Mouse (Mus musculus) gastrocnemius, postnatal 14 days (tissue): Measurements from ENCODE around the gene Krt81. TPM values are rescaled to one million over a fixed set of nuclear protein-coding genes. Genes with fewer than 3 reads are reported as not detected.

Experiments used
- DNase-seq: peaks from one replicate; pipeline ENCODE4 v3.0.0; 2021; ENCODE audit warnings: mixed read lengths
- intact Hi-C: fragments of 180-260 bp; cut with DNase I; formaldehyde crosslinking; loops from one replicate; pipeline ENCODE4 v1.15.1; 2025; ENCODE audit warnings: low total_unique reads
- total RNA-seq, 2 experiments: library from RNA; stranded (reverse); gene quantifications; 2 replicates each; pipeline ENCODE4 v1.2.3; 2021

The Krt81 gene
- total RNA-seq, 2 experiments from 2014 or later, result not detected

DNA sequence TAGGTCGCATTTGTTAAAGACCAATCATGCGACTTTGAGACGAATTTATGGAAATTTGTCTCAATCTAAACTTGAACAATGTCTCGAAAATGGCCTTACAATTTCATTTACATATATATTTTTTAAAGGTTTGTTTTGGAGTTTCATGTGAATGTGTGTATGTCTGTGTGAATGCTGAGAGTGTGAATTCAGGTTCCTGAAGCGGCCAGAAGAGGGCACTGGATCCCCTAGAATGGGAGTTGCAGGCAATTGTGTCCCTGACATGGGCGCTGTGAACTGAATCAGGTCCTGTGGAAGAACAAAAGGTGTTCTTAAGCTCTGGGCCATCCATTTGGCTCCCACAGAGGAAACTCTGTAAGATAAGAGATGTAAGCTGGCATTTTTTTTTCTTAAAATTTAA, 7.7 kb downstream of the Krt81 start:
- intact Hi-C loops, result no loop called here

GRCm38 (mm10) chr15:101455292-101455691, 8.3 kb downstream of the Krt81 start:
- intact Hi-C loops, result no loop called here
- DNase-seq, result no peak

More for the DNA sequence above, 7.7 kb downstream of the Krt81 start:
- DNase-seq, result no peak

- DNase-seq, result no peak
- intact Hi-C loops, result loop anchor here (5.0 kb wide), 1 partner anchor 112 kb away; no protein-coding TSS in a partner anchor
These were observed 8.8 kb downstream of the Krt81 start for GRCm38 (mm10) chr15:101454774-101455173.

DNA sequence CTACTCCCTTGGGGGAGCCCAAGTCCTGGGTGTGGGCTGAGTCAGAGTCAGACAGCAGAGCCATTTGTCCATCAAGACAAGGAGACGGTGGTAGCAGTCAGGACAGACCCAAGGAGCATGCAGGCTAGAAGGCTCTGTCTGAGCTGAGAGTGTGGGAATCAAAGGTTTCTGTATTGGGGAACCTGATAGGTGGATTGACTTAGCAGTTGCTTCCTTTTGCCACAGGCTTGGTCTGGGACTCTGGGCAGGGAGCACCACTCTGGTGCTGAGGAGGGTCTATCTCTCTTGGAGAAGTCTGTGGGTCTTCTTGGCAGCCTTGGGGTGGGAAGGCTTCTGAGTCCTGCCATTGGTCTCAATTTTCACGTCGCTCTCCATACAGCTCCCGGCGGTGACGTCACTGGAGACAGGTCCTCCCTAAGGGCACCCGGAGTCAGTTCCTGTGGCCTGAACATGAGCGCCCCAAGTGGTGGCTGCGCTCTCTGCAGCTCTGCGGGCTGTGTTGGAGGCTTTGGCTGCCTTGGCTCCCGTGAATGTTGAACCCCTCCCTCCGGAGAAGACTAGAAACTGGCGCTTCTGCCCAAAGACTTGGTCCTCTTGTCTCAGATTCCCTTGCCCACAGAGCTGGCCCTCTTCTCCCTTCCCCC, 10.3 kb downstream of the Krt81 start:
- intact Hi-C loops, result loop anchor here (5.0 kb wide), 1 partner anchor 111 kb away; no protein-coding TSS in a partner anchor
- DNase-seq, result peak; percentile 83

DNA sequence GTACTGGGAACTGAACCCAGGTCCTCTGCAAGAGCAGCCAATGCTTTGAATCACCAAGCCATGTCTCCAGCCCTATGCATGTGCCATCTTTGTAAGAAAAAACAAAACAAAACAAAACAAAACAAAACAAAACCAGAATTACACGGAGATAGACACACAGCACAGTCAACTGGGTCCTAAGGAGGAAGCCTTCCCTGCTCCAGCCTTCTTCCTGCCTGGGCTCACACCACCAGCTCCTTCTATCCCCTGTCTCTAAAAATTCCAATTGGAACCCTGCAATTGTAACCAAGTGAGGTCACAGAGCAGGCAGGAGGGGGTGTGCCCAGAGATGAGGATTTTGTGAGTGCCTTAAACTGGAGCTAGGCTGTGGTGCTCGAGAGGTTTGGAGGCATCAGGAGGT, 16.1 kb downstream of the Krt81 start, which contains the start of gene Krt88:
Gene Krt88 (plus strand): TSS at position 301 of the 400 bp plus-strand sequence.
- DNase-seq, result no peak
- intact Hi-C loops, result no loop called here

GRCm38 (mm10) chr15:101446572-101446971, 17.0 kb downstream of the Krt81 start:
- DNase-seq, result peak; percentile 56
- intact Hi-C loops, result no loop called here

DNA sequence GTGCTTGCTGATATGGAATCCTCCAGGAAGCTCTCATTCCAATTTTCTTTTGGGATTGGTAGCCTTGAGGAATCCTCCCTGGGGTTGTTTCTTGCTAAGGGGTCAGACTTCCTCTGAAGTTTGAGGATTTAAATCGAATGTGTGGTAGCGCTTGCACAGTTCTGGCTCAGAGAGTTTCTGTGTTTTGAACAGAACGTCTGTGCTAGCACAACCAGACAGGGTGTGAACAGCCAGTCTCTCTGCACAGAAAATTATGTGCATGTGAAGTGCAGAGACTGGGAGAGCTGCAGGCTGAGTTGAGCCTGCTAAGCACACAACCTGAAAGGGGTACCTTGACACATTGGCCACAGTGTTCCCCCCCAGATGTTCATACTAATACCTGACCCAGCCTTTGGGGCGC, 22.7 kb downstream of the Krt81 start:
- intact Hi-C loops, result no loop called here
- no peak for DNase-seq

GRCm38 (mm10) chr15:101438555-101438954, 25.0 kb downstream of the Krt81 start, which contains the start of gene Krt87:
TSS of gene Krt87 (minus strand) at chr15:101438804.
- DNase-seq, result no peak
- intact Hi-C loops, result no loop called here

DNA sequence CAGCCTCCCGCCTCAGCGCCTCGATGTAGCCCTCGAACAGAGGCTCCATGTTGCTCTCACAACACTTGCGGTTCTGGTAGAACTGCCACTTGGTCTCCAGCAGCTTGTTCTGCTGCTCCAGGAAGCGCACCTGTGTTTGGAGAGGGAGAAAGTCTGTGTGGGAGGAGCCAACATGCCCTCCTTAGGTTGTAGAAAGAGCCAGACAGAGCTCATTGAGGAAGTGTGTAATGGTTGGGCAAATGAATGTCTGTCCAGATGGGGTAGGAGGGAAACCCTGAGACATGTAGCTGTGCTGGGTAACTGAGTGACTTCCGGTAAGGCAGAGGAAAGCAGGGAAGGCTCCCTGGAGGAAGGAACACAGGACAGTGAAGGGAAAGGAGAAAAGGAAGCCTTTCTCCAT, 26.9 kb downstream of the Krt81 start:
- intact Hi-C loops, result no loop called here
- no peak for DNase-seq

- intact Hi-C loops, result no loop called here
- DNase-seq, result no peak
These were observed 38.6 kb downstream of the Krt81 start for GRCm38 (mm10) chr15:101424914-101425313.

DNA sequence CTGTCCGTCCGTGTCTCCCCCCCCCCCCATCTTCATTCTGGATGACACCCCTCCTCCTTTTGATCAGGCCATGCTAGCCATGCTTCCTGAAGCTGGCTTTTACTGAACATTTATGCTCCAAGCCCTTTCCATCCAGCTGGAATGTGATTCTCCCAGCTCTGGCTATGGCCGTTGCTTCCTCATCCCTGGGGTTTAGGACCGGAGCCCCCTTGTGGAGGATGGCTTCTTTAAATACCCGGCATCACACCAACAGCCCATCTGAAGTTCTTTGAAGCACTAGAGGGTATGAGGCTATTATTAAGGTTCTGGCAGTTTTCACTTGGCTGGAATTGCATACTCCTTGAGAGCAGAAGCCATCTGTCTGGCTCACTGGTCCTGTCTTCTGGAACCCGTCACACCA, 42.6 kb downstream of the Krt81 start:
- intact Hi-C loops, result no loop called here
- no peak for DNase-seq

- intact Hi-C loops, result no loop called here
- no peak for DNase-seq
These were observed 44.6 kb downstream of the Krt81 start for GRCm38 (mm10) chr15:101418950-101419349.

DNA sequence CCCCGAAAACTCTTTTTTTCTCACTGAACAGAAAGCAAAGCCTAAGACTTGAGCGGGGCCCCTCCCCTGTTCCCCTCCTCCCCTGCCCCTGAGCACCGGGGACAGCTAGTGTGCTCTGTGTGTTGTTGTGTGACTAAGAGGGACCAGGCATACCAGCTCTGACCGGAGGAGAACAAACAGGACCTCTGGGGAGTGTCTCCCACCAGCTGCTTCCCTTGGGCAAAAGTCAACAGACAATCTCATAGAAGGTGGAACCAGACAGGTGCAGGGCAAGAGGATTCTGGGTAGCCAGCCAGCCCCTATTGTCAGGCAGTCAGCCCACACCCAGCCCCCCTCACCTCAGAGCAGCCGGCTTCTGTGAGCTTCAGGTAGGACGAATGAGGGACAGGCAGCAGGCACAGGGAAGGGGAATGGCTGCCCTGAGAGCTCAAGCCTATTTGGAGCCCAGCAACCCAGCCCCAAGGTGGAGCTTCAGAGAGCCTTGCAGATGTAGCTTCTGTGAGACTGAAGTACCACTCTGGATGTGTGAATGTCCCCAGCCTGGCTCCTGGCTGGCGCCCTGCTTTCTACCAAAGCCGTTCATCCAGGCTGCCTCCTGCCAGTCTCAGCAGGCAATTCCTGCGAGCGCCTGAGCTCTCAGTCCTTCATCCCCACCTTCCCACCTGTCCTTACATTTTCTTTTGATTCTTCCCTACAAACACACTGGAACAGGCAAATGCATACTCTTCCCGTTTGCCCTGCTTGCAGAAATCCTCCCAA, 48.6 kb downstream of the Krt81 start:
- no peak for DNase-seq
- intact Hi-C loops, result no loop called here

DNA sequence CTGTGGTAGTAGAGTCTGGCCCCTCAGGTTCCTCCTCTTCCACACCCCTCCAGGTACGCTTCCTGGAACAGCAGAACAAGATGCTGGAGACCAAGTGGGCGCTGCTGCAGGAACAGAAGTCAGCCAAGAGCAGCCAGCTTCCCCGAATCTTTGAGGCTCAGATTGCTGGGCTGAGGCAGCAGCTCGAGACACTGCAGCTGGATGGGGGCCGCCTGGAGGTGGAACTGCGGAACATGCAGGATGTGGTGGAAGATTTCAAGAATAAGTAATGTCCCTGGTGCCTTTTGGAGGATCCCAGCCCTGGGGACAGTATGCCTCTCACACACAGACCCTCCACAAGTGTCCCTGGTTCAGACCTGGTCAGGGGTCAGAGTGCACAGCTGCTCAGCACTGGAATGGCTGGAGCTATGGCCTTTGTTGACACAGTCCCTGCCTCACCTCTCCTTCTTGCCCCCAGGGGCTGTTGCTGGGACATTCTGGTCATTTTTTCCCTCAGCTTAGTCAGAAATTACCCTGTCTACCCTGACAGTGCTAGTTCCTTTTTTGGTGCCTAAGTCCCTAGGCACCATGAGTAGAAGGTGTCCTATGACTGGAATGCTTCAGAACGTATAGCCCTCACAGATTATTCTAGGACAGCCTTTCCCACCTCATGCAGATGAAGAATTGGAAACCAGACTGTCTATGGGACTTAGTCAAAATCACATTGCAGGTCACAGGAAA, 49.5 kb downstream of the Krt81 start:
- intact Hi-C loops, result no loop called here
- peak; percentile 42 for DNase-seq

GRCm38 (mm10) chr15:101412188-101412587, 51.4 kb downstream of the Krt81 start:
- DNase-seq, result no peak
- intact Hi-C loops, result no loop called here

DNA sequence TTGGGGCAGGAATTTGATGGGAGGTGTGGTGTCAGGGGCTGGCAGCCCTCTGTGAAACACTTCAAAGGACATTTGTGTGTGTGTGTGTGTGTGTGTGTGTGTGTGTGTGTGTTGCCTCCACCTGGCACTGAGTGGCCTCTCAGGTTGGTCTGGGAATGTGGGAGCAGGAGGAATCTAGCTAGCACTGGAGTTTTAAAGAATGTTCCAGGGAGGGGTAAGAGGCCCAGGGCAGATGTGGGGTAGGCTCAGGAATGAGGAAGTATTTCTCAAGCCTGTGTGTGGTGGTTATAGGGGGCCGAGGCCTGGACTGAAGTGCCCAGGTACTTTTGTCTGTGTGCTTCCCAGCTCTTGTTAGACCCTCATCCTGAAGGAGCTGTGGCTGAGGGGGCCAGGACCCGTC, 52.8 kb downstream of the Krt81 start, which contains the start of gene Krt7:
Gene Krt7 (plus strand): TSS at position 269 of the 400 bp plus-strand sequence.
- intact Hi-C loops, result no loop called here

More for the DNA sequence above, 52.8 kb downstream of the Krt81 start, which contains the start of gene Krt7:
- no peak for DNase-seq
